Mouse (Mus musculus): Measurements from ENCODE around the gene Tmed4.

Tmed4 gene

DNA sequence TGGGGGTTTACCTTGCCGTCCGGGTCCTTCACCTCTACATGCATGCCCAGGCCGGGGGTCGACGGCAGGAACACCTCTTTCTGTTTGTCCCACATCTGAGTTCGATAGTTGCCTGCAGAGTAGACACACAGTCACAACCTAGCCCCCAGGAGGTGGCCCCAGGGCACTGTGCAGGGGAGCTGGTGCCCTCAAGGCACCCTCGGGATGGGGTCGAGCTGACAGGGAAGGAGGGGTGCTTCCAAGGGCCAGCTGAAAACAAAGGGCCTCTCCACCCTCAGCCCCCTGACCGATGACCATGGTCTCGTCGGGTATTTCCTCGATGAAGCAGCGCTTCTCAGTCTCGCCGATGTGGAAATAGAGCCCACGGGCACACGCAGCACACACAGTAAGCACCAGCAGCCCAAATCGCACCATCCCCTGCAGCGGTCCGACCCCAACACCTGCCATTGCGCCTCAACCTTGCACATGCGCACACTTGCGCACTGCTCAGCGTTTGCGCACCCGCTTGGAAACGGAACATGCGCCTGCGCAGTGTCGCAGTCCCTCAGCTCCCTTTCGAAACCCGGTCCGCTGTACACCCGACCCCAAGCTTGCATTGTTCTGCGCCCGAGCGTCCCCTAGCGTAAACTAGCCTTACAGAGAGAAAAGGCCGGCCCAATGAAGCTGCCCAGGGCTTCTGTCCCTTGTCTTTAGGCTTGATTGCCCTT, at the start of gene Tmed4:
TSS of gene Tmed4 (minus strand) at position 484 of the 707 bp plus-strand sequence.
- DNase-seq (ENCODE audit: low spot score), result peak; percentile 100

DNA sequence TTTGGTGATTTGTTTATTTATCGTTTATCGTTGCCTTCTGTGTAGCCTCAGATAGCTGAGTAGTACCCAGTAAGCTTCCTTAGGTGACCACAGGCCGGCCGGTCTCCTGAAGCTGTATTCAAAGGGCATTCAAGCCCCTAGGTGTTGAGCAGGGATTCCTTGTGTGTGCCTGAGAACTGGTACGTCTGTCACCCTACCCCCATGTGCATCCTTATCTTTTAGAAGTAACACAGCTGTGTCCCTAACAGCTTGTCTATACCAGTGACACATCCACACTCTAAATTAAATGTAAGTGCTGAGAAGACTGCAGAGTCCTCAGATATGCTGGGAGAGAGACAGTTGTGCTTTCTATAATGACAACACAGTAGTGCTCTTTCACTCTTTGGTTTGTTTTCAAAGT, 48.7 kb upstream of the Tmed4 start:
- no peak for DNase-seq (ENCODE audit: low spot score)

DNA sequence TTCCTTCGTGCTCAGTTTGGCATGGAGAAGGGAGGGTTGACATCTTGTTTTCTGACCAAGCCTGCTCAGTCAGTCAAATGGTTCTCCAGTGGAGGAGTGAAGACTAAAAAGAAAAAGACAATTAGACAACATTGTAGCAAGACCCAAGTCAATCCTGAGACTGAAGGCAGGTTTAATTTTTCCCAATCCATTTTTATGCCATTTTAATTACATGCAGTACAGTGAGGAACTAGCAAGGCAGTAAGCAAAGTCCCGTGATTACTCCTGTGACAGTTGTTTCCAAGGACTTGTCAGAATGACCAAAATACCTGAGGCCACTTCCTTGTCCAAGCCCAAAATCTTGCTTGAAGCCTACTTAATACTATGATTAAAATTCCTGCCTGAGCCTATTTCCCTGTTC, 47.4 kb upstream of the Tmed4 start:
- DNase-seq (ENCODE audit: low spot score), result no peak

DNA sequence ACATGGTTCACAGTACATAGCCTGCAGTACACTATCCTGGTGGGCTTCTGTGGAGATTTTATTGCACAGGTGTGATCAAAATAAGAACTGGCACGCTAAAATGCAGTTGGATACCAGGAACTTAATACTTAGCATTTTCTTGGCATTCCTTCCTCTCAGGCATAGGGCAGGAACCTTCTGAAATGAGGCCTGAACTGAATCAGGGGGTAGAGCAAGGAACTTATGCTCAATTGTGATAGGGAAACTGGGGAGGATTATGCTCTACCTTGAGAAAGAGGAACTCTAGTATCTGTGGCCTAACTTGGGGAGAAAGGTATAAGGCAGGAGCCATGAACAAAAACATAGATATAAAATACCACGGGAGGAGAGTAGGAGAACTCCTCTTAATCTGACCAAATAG, 44.7 kb upstream of the Tmed4 start:
- no peak for DNase-seq (ENCODE audit: low spot score)

DNA sequence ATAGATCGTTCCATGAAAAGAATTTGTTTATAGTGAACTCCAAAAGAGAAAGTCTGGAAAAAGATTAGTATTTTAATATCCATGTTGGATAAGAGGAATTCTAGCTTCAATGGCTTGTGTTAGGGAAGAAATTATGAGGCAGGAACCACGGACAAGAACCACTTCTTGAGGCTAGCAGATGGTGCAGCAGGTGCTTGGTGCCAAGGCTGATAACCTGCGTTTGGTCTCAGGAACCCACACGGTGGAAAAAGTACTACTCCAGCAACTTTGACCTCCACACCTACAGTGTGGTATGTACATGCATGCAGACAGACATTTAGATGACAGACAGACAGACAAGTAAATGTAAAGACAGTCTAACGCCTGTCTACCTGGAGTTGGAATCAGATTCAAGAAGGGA, 43.9 kb upstream of the Tmed4 start:
- no peak for DNase-seq (ENCODE audit: low spot score)

DNA sequence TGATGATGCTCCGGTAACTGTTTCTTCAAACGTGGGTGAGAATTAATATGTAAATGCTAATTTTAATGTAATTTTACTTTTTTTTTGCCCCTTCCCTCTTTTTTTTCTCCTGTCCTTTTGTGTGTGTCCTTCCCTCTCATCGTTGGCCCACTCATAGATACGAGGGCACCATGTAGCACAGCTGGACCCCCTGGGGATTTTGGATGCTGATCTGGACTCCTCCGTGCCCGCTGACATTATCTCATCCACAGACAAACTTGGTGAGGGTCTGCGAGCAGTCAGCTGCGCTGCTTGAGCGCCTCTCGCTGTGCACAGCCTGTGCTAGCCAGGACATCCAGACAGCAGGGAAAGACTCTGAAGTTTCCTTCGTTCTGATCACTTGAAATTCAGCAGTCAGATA, 42.2 kb upstream of the Tmed4 start:
- DNase-seq (ENCODE audit: low spot score), result no peak

DNA sequence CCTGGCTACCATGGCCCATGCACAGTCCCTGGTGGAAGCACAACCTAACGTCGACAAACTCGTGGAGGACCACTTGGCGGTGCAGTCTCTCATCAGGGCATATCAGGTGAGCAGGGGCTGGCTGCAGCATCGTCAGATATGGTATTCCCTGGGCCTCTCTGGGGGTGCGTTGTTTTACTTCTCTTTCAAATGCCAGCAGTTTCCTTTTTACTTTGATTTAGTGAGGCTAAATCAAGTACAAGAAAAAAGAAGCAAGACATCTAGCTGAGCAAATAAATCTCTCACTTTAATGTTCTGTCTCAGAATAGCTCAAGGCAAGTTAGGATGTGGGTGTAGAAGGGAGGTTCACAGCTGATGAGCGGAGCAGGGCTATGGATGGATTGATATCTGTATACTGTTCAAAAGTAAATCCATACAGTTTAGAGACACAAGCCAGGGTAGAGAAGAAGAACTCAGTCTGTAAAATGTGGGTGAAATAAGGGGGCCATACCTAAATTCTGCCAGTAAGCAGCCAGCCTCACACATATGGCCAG, 39.3 kb upstream of the Tmed4 start:
- no peak for DNase-seq (ENCODE audit: low spot score)

DNA sequence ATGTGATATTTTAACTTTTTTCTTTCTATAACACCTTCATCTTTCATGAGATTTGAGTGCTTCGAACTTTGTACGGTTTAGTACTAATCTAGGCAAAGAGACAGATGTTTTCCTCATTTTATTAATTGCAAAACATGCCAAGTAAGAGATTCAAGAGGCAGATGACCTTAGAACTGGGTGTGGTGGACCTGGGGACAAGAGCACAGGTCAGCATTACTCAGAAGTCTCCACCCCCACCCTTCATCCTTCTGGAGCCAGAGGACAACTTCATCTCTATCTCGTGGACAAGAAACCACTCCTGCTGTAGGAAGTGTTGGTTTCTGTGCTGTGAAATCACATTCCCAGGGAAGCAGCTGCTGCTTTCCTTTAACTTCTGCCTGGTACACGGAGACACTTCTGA, 33.5 kb upstream of the Tmed4 start:
- no peak for DNase-seq (ENCODE audit: low spot score)

DNA sequence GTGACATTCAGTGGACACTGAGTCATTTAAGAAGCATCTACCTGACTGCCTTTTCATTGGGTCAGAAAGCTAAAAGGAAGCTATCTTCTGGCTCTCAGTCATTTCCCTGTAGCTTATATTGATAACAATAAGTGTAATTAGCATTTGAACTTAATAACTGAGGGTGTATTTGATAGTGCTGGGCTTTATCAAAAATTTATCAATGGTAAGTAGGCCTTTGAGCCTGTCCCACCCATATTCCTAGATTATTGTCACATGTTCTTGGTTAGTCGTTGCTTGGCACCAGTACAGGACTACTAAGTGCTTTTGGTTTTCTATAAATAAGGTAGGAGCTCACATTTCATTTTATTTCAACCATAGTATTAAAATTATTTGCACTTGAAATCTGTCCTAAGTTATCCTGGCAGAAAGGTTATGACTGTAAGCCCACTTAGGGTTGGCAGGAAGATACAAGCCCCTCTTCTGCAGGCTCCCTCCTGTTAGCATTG, 31.3 kb upstream of the Tmed4 start:
- no peak for DNase-seq (ENCODE audit: low spot score)

DNA sequence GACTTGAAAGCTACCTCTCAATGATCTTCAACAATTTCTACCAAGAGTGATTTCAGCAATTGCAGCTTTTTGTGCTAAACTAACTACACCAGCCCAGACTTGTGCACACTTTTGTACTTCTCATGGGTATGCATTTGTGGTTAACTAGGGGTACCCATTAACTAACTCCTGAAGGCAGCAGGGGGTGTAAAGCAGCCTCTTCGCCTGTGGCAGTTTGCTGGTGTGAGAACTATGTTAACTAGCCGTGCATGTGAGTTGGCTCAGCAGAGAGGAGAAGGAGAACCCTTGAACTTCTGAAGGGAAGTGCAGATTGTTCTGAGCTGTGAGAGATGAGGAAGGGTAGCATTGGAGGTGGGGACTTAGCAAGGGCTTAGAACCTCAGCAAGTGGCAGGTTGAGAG, 28.1 kb upstream of the Tmed4 start:
- no peak for DNase-seq (ENCODE audit: low spot score)

DNA sequence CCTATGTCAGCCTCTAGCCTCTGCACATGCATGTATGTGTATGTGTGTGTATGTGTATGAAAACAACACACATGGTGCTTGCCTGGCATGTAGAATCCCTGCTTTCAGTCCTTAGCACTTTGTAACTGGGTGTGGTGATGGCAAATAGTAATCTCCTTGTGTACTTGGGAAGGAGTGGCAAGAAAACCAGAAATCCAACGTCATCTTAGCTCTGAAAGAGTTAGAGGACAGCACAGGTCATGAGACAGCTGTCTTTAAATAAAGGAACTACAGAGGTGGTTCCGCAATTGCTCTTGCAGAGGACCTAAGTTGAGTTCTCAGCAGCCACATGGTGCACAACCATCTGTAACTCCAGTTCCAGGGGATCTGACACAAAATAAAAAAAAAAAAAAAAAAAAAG, 24.8 kb upstream of the Tmed4 start:
- no peak for DNase-seq (ENCODE audit: low spot score)

DNA sequence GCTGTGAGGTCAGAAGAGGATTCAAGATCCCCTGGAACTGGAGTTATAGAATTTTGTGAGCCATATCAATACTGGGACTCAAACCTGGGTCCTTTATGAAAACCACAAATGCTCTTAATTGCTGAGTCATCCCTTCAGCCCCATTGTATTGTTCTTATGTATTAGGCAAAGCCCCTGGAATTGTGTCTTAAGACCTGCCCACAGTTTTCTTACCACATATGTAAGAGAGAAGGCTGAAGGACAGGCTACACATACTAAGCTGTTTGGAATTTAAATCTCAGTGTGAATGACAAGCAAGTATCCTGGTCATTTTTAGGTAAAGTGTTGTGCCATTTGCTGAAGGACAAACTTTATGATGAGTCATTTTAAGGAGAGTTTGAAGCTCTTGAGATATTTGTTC, 21.4 kb upstream of the Tmed4 start:
- DNase-seq (ENCODE audit: low spot score), result no peak

DNA sequence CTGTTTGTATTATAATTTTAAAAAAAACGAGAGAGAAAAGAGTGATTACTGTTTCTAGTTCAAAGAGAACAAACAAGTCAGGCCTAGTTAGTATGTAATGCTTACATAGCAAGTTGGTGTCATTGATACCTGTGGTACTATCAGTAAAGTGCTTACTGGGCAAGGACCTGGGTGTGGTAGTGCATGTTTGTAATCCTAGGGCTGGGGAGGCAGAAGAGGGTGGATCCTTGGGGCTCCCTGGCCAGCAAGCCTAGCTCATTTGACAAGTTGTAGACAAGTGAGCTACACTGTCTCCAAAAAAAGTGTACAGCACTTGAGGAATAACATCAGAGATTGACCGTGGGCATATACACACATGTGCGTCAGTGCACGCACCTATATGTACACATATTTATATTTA, 20.0 kb upstream of the Tmed4 start:
- no peak for DNase-seq (ENCODE audit: low spot score)

DNA sequence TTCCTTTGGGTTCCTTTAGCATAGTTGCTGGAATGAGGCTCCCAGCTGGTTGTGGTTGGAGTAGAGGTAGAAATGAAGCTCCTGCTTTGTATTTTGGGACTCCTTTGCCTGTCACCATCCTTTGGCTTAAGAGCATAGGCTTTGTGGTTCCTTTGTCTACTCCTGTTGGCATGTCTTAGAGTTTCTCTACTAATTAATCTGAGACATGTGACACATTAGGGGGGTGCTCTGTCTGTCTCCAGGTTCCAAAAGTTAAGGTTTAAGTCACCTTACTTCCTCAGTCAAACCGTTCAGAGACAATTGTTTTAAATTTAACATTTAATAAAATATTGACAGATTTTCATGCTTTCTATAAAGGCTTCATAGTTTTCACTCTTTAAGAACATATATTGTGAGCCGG, 18.9 kb upstream of the Tmed4 start:
- DNase-seq (ENCODE audit: low spot score), result no peak

DNA sequence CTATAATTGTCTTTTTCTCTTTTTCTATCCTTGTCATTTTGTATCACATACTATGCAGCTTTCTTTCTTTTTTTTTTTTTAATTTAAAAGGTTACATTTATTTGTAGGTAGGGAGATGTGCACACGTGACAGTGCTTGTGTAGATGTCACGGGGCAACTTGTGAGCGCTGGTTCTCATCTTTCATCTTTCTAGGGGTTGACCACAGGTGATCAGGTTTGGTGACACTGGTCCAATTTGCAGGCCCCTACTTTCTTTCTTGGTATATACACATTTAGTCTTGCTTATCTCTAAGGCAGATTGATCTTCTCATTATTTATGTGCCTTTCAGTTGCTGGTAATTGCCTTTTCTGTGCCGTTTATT, 18.3 kb upstream of the Tmed4 start:
- DNase-seq (ENCODE audit: low spot score), result no peak

DNA sequence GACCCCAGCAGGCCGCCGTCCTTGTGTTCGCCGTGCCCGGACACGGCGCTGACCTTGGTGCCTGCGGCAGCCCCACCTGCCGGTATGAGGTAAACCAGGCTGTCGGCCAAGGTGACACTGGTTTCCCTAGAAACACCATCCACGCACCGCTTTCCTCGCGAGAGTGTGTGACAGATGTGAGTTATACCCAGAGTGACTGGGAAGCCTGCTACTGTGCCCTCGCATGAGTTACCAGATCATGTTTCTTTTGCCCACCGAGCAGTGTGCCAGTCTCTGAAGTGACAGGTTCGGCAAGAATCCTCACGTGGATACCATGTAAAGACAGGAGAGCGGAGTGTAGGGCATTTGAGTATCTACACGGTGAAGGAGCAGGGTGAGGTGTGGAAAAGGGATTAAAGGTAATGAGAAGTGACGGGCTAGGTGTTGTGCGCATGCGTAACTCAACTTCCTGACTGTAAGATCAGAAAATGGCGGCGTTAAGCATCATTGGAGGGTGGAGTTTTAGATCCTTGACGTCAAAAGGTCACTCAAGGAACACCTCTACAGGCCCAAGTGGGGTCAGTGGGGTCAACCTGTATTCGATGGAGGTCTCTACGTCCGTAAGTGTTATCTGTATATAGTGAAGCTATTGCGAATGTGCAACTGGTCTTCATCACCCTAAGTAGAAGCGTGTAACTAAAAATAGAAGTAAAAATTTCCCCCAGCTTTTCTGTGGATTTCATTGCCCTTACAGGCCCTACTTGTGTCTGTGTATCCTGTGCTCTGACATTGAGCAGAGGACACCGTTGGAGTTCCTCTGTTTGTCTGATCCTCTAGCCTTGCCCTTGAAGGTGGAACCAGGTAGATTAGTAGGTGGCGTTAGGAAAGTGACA, 17.7 kb upstream of the Tmed4 start:
- DNase-seq (ENCODE audit: low spot score), result peak; percentile 98

DNA sequence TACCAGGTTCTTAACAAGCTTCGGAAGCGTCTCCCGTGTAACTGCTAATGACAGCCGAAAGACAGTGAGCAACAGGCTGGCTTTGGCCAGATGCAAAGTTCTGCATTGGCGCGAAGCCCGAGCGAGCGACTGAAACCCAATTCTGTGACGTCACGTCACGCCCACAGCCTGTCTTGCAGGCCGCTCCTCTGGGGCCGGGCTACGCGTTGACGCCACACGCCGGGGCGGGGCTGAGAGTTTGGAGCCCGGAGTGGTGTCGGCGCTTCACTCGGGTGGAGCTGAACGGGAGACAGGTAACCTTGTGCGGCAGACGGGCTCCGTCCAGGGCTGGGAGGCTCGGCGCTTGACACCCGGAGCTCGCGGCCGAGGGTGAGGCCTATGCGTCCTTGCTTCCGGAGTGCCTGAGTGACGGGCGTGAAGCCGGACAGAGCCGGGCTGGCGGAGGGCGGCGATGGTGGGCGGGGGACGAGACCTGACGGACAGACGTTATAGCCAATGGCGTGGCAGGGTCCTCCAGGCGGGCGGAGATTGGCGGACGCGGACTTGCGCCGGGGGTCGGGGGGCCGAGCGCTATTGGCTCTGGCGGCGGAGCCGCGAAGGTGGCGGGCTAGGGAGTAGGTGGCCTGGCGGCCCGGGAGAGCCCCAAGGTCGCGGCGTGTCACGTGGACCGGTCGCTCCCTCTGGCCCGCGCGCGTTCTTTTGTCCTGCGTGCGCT, 16.9 kb upstream of the Tmed4 start, which contains the start of gene Ogdh:
TSS of gene Ogdh (plus strand) at position 233 of the 715 bp plus-strand sequence.
- DNase-seq (ENCODE audit: low spot score), result peak; percentile 100

DNA sequence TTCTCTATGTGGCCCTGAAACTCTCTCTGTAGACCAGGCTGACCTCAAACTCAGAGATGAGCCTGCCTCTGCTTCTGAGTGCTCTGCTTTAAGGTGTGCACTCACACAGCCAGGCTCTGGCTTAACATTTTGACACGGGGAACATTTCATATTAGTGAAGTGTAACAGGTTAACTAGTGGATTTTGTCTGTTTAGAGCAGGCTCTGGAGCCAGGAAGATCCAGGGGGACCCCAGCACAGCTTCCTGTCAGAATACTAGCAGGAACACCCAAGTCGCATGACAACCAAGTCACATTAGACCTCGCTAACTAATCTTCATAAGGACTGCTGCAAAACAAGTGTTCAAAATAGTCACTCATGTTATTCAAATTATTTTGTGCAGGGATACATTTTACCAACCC, 16.2 kb upstream of the Tmed4 start:
- DNase-seq (ENCODE audit: low spot score), result peak; percentile 23

DNA sequence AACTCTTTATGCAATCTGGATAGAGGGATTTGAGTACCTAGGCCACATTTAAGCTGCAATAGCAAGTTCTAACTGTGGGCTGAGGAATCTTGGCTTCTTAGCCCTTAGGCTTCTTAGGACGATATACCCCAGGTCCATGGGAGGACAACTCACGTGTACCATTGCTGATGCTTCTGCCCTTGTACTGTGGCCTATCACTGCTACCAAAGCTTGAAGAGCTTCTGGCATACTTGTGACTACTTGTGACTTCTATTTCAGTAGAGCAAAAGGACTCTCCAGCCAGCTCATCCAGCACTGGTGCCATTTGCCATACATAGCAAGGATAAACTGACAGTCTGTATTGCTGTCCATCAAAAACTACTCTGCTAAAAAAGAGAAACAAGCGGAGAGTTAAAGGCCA, 15.5 kb upstream of the Tmed4 start:
- DNase-seq (ENCODE audit: low spot score), result no peak

DNA sequence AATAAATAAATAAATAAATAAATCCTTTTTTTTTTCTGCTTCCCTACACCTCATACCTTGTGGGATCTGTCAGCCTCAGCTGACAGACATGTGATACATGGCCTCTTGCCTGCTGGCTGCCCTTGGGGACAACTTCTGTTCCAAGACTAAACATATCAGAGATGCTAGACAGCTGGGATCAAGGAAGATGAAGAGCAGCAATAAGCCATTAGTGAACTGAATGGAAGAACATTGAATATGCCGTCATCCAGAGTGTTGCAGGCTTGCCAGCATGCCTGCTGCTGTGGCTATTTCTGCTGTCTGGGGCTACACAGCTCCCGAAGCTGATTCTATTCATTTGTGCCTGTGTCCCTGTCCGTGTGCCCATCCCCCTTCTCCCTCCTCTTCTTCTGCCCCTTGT, 8.3 kb upstream of the Tmed4 start:
- DNase-seq (ENCODE audit: low spot score), result peak; percentile 49

DNA sequence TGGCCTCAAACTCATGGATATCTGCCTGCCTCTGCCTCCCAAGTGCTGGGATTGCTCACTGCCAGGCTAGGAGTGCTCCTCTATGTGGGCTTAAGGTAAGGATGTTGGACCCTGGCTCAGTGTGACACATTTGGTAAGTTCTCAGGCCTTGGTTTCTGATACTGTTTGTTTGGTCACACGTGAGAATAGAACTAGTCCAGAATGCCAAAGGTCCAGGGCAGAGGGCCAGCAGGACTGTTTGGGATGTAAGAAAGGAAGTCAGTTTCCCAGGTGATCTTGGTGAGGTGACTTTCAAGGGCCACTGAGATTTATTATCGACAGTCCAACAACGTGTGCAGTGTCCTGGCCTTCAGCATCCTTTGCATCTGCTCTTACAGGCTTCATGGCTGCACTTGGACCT, 1.8 kb upstream of the Tmed4 start:
- no peak for DNase-seq (ENCODE audit: low spot score)

DNA sequence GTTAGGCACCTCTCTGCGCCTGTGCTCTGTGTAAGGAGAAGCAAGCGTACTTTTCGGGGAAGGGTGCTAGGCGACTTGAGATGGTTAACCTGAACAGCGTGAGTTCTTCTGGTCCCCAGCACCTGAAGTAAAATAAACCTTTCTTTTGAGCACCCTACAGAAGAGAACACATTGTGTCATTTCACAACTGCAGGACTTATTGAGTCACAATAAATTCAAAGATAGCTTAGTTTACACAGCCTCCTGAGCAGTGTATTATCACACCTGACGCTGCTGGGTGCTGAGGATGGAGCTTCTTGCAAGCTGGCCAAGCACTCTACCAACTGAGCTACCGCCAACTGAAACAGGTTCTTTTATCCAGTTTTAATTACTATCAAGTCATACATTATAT, 419 bp upstream of the Tmed4 start:
- no peak for DNase-seq (ENCODE audit: low spot score)

DNA sequence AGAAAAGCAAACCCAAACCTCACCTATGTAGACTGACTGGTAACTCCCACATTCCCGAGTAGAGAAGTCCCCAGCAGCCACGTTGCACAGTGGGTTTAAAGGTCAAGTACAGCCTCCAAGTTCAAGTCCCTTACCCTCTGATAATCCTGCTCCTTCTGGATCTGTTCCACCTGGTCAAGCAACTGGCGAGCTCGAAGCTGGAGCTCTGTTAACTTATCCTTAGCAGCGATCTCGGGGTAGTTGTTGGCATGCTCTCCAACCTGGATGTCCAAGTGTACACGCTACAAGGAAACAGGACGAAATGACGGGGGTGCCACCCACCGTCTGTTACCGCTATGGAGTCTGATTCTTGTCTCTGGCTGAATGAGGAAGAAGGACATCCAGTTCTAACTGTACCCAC, 1.1 kb downstream of the Tmed4 start:
- DNase-seq (ENCODE audit: low spot score), result peak; percentile 33
